Mouse (Mus musculus) ES-E14 (cell line): ENCODE measurements around the gene Slc4a3. TPM values are rescaled to one million over a fixed set of nuclear protein-coding genes. Genes with fewer than 3 reads are reported as not detected.
A peak's percentile ranks its signal among the peaks of the same experiment; 100 is the strongest.

Source experiments
- DNase-seq: peaks from one replicate; pipeline ENCODE4 v3.0.0-alpha.2; 2013; ENCODE audit warnings: low read depth, low spot score
- H3K27ac ChIP-seq: 2 replicates; pipeline ENCODE4 v1.5.1; 2012; ENCODE audit warnings: low read depth, mild to moderate bottlenecking, low read length, moderate library complexity, mixed read lengths; ENCODE audit not compliant: poor library complexity, insufficient read depth, severe bottlenecking
- H3K36me3 ChIP-seq: 2 replicates; pipeline ENCODE4 v1.6.1; 2012; ENCODE audit warnings: mild to moderate bottlenecking, low read length, moderate library complexity, mixed read lengths; ENCODE audit not compliant: control insufficient read depth, poor library complexity, insufficient read depth, severe bottlenecking
- H3K4me1 ChIP-seq, 2 experiments: fragments of 150-350 bp in 1 of 2; sonication (generic) in 1 of 2; 2 replicates each; pipeline ENCODE4 v1.6.1; 2012; ENCODE audit warnings: low read length in 2 of 2, mild to moderate bottlenecking in 1 of 2, mixed read lengths in 1 of 2; ENCODE audit not compliant: control insufficient read depth in 2 of 2, insufficient read depth in 2 of 2, poor library complexity in 1 of 2
- H3K4me3 ChIP-seq, 2 experiments: fragments of 150-350 bp in 1 of 2; sonication (generic) in 1 of 2; 2 replicates each; pipeline ENCODE4 v1.5.1; 2012; ENCODE audit warnings: low read length in 2 of 2, low read depth in 1 of 2, mild to moderate bottlenecking in 1 of 2, mixed read lengths in 1 of 2; ENCODE audit not compliant: insufficient read depth in 1 of 2, poor library complexity in 1 of 2, severe bottlenecking in 1 of 2
- H3K9ac ChIP-seq: 2 replicates; pipeline ENCODE4 v1.6.1; 2012; ENCODE audit warnings: low read depth, mild to moderate bottlenecking, low read length, mixed read lengths; ENCODE audit not compliant: poor library complexity, insufficient read depth, severe bottlenecking
- H3K9me3 ChIP-seq: fragments of 150-350 bp; sonication (generic); 2 replicates; pipeline ENCODE4 v1.6.1; 2012; ENCODE audit warnings: low read depth, mild to moderate bottlenecking, low read length; ENCODE audit not compliant: control insufficient read depth, insufficient read depth
- CHD2 ChIP-seq: IDR thresholded peaks from 2 replicates; pipeline ENCODE4 v1.6.1; 2014; ENCODE audit warnings: mild to moderate bottlenecking, low read depth, low read length, inconsistent platforms
- HCFC1 ChIP-seq: IDR thresholded peaks from 2 replicates; pipeline ENCODE4 v1.6.1; 2012; ENCODE audit warnings: low read length, inconsistent platforms, borderline replicate concordance; ENCODE audit not compliant: insufficient read depth
- MAFK ChIP-seq: IDR thresholded peaks from 2 replicates; pipeline ENCODE4 v1.6.1; 2014; ENCODE audit warnings: mild to moderate bottlenecking, low read depth, low read length, inconsistent platforms; ENCODE audit not compliant: insufficient read depth
- ZC3H11A ChIP-seq: IDR thresholded peaks from 2 replicates; pipeline ENCODE4 v1.6.1; 2012; ENCODE audit warnings: low read depth, mild to moderate bottlenecking, inconsistent platforms, low read length, borderline replicate concordance
- ZNF384 ChIP-seq: IDR thresholded peaks from 2 replicates; pipeline ENCODE4 v1.6.1; 2012; ENCODE audit warnings: low read depth, low read length, inconsistent platforms
- in situ Hi-C, 2 experiments: fragments of 600-800 bp; cut with MboI; formaldehyde crosslinking; loops; one replicate each; pipeline ENCODE4 v1.15.1; 2025; ENCODE audit warnings: low sequenced_read_pairs in 2 of 2, inconsistent platforms in 1 of 2; ENCODE audit not compliant: unreplicated experiment in 2 of 2
- total RNA-seq: library from RNA; depleted of rRNA; stranded (reverse); fragments of 300-350 nt; gene quantifications from 2 replicates; pipeline ENCODE4 v1.2.3, GENCODE M21; 2012; rRNA removed

Slc4a3 gene
- total RNA-seq: 7.9 and 16.0 TPM in 2 replicates

DNA sequence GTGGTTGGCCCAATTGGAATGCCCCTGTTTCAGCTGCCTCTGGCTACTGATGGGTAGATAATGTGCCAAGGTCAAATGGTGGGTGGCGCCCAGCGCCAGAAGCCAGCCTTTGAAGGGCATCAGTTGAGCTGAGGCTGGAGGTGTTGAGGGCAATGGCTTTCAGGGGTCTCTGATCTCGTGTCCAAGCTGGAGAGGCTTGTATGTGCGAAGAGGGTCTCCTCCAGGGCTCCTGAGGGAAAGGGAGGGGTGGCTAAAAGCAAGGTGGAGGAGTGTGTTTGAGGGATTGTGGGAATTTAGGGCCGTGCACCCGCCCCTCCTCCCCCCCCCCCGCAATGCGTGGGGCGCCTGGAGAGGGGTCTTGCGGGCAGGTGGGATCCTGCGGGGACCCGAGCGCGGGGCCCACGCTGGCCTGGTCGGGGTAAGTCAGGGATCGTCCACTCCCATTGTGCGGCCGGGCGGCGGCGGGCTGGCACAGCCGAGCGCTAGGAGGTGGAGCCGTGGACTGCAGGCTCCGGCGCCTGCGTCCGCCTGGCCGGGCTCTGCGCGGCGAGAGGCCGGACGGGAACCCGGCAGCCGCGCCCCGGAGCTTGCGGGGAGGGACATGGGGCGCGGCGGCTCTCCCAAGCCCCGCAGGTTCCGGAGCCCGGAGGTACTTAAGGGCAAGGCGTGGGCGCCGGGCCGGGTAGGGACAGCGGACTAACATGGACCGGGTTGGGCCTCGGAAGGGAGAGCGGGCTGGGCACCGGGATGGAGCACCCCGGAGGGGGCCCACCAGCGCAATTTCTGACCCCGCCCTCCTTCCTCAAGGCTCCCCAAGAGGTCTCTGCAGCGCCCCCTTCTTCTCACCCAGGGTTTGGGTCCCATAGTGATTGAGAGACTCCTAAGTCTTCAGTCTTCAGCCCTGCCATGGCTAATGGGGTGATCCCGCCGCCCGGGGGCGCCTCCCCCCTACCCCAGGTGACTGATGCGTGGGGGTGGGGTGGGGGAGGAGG, at the start of gene Slc4a3:
Gene Slc4a3, plus strand, starts transcription at position 302 of the 992 bp plus-strand sequence.
- no peak for TF ChIP-seq CHD2
- TF ChIP-seq ZC3H11A: no peak
- in situ Hi-C loops: no loop called here
- H3K36me3 ChIP-seq: no peaks in the 10 kb centered on the region
- peak within 1 kb of the TSS; percentile 78 for H3K9ac ChIP-seq
- no peak for DNase-seq
- H3K9me3 ChIP-seq: no peaks in the 10 kb centered on the region
- peak within 1 kb of the TSS; percentile 75 to 86 for H3K4me3 ChIP-seq
- H3K4me1 ChIP-seq: peaks cover 0 to 16% of the 10 kb centered on the region in 2 experiments; a peak in 2 of 4 replicates
- H3K27ac ChIP-seq: no peak within 1 kb of the TSS

- H3K4me1 ChIP-seq: peaks cover 0 to 12% of the 10 kb centered on the region in 2 experiments; a peak in 1 of 4 replicates
- H3K9ac ChIP-seq: no peak overlapping the region
- no peak for TF ChIP-seq HCFC1
- TF ChIP-seq CHD2: no peak
- no peak for TF ChIP-seq ZNF384
- TF ChIP-seq ZC3H11A: no peak
- no peak for TF ChIP-seq MAFK
- no peaks in the 10 kb centered on the region for H3K9me3 ChIP-seq
- in situ Hi-C loops: no loop called here
- no peak overlapping the region for H3K27ac ChIP-seq
- peaks cover 11% of the 10 kb centered on the region; the same call in 1 of the 2 replicates for H3K36me3 ChIP-seq
- no peak overlapping the region for H3K4me3 ChIP-seq
- no peak for DNase-seq
Measured at GRCm38 (mm10) chr1:75498897-75499296, 47.2 kb upstream of the Slc4a3 start.

DNA sequence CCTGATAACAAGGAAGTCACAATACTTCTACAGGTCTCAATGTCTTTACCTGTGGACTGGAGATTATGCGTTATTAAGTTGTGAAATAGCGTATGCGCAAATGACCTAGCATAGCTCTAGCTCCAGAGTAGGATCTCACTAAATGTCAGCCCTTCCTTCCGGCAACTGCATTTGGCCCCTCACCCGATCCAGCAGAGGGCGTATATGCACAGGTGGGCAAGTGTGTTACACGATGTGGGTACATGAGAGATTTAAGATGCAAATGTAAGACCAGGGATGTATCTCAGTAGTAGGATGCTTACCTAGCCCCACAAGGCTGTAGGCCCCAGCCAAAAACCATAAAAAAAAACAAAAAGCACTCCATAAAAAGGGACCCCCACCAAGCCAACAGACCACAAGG, 46.6 kb upstream of the Slc4a3 start:
- H3K4me3 ChIP-seq: no peak overlapping the region
- in situ Hi-C loops: no loop called here
- H3K4me1 ChIP-seq: peaks cover 0 to 15% of the 10 kb centered on the region in 2 experiments; a peak in 2 of 4 replicates
- no peaks in the 10 kb centered on the region for H3K9me3 ChIP-seq
- peaks cover 11% of the 10 kb centered on the region; the same call in 1 of the 2 replicates for H3K36me3 ChIP-seq
- no peak for TF ChIP-seq MAFK
- TF ChIP-seq CHD2: no peak
- no peak for TF ChIP-seq ZC3H11A
- TF ChIP-seq HCFC1: no peak
- no peak for TF ChIP-seq ZNF384
- no peak overlapping the region for H3K9ac ChIP-seq
- DNase-seq: no peak
- no peak overlapping the region for H3K27ac ChIP-seq

DNA sequence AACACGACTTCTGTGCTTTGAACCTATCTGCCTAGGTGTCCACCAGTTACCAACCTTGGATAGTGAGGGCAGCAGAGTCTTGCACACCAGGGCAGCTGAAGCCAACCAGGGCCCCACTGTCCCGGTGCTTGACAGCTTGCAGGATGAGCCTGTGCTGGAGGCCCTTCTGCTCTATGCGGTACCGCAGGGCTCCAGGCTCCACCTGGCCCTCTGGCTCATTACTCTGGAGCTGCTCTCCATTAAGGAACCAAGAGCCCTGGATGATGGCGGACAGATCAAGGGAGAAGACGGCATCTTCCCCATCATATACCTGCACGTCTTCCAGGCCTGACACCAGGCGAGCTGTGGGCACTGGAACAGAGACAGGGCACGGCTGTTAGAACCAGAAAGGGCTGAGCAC, 44.2 kb upstream of the Slc4a3 start:
- Histone ChIP-seq H3K9ac (no peak overlapping the region), H3K9me3 (no peaks in the 10 kb centered on the region), H3K4me3 (no peak overlapping the region), H3K27ac (no peak overlapping the region), H3K4me1 (peaks cover 5 to 14% of the 10 kb centered on the region in 2 experiments; a peak in 3 of 4 replicates), H3K36me3 (peaks cover 7% of the 10 kb centered on the region; the same call in 1 of the 2 replicates)
- DNase-seq: no peak
- TF ChIP-seq HCFC1 (no peak), ZC3H11A (no peak), ZNF384 (no peak), MAFK (no peak), CHD2 (no peak)
- in situ Hi-C loops: no loop called here
